Mouse (Mus musculus) liver, adult 2 months (tissue): ENCODE results near the gene Arpc3.

Experiments
- CTCF ChIP-seq: fragments of 200-500 bp; IDR thresholded peaks from 2 replicates; pipeline ENCODE4 v1.5.1; 2011; ENCODE audit warnings: low read depth, low read length, control low read depth
- POLR2A ChIP-seq: fragments of 200-500 bp; IDR thresholded peaks from 2 replicates; pipeline ENCODE4 v1.6.1; 2011; ENCODE audit warnings: low read length, control low read depth; ENCODE audit not compliant: insufficient read depth; ENCODE audit errors: extremely low read depth

DNA sequence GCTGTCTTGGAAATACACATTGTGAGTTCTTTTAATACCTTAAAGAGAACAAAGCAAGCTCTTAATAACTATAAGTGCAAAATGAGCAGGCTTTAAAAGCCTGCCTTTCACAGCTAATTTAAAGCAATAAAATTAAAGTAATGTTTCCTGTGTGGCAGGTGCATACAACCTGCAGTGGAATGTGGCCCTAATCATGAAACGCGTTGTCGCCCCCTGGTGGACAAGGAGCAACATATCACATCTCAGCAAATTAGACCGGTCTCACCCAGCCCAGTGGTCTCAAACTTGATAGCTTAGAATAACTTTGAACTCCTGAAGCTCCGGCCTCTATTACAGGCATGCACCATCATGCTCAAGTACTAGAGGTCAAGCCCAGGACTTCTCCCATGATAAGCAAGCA is 47.4 kb upstream of the Arpc3 start:
- TF ChIP-seq CTCF, result peak; percentile 79
- TF ChIP-seq POLR2A, result no peak
